Mouse (Mus musculus): ENCODE data around the gene Chrdl2.
A peak's percentile ranks its signal among the peaks of the same experiment; 100 is the strongest.

Gene Chrdl2

DNA sequence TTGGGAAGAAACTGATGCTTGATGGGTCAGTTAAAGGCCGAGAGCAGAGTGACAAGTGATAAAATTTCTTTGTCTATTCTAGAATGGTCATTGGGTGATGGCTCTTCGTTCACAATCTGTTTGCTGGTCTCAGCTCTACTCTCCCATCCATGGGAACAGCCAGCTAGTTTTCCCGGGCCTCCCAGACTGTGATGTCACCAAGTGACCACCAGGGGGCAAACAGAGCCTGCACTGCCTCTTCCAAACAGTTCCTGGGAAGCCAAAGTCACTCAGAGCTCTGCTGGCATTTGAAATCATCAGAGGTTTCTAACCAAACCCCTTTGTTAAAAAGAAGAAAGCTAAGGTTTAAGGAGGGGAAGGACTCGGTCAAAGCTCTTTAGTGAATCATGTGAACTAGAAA is 17.2 kb upstream of the Chrdl2 start:
- DNase-seq: peak; percentile 79

DNA sequence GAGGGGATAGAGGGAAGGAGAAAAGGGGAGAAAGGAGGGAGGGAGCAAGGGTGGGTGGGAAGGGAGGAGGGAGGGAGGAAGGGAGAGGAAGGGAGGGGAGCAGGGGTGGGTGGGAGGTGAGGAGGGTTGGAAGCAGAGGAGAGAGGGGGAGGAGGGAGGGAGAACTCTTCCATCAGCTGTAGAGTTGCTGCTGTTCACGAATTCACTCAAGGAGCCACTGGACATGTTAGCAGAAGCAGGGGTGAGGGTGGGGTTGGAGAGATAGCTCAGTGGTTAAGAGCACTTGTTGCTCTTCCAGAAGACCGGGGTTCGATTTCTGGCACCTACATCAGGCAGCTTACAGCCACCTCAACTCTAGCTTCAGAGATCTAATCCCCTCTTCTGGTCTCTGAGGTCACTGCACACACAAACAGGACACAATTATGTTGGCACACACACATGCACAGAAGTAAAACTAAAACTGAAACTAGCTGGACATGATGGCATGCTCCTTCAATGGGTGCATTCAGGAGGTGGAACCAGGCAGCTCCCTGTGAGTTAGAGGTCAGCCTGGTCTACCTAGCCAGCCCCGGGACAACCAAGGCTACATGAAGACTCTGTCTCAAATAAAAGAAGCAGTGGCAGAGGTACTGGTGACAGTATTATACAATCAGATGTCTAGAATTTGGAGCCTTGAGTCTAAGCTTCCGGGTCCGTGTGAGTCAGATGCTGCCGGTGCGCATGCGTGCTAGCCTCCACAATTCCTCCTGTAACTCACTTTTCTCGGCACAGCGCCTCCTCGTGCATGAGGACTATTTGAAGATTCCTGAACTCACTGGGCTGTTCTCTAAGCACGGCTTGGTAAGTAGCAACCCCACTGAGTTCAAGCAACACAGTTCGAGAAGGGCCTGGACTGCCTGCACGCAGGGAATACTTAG is 15.9 kb upstream of the Chrdl2 start:
- DNase-seq: no peak

DNA sequence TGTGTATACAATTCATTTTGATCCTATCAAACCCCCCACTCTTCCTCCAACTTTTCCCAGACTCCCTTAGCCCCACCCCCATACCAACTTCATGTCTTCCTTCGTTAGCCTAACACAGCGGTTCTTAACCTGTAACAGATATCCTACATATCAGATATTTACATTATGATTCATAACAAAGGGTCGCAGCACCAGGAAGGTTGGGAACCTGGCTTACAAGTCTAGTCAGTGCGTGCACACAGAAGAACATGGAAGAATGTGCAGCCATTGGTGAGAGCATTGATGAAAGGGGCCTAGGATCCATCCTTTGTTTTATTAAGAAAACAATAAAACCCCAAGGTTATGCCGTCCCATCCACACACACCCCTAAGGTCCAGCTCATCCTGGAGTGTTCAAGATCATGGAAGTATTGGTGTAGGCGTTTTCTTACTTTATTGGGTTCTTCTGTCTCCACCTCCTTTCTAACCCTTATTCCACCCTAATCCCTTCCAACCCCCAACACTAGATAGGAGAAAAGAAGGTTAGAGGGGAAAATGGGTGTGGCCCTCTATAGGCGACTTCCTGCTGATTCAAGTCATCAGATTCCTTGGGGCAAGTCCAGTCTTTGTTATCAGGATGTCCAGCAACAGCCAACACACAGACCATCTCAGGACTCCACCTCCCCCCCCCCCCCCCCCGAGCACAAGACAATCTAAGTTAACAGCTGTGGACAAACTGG is 14.8 kb upstream of the Chrdl2 start:
- no peak for DNase-seq

DNA sequence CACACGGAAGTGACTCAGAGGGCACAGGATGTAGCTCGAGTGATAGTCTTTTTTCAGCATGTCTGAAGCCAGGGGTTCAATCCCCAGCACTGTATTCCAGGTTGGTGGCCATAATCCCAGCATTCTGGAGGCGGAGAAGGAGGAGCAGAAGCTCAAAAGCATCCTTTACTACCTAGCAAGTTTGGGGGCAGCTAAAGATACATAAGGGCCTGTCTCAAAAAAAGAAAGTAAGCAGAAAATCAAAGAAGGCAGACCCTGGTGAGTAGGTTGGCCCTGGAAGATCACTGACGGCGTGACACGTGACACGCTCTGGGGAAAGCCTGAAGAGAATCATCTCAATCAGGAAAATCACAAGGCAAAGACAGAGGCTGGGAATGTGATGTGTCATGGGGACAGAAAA is 12.8 kb upstream of the Chrdl2 start:
- DNase-seq: no peak

DNA sequence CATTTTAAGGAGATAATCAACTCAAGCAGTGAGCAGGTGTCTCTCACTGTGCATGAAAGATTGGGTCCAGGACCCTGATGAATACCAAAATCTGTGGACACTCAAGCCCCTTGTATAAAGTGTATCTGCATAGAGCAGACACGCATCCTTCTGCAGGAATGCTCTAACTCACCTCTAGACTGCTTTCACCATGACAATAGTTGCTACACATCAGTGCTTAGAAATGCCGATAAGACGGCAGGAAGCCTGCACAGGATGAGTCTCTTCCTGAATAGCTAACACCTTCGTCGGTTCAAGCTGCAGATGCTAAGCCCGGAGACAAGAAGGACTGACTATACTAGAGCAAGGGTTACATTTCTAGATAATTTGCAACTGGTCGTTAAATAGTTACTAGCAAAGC is 10.8 kb upstream of the Chrdl2 start:
- no peak for DNase-seq

DNA sequence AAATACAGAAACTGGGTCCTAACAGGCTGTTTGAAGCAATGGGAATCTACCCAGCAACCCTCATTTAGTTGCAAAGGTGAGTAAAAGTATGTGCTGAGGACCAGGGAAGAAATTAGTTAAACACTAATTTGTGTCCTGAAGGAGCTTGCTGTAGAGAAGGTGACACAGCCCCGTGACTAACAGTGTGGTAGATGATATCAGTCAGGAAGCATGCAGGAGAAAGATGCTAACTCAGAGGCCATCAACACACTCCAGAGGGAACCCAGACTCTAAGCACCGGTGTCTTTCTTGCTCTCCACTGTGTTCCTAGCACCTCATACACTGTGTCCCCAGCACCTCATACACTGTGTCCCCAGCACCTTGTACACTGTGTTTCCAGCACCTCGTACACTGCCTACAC is 7.3 kb upstream of the Chrdl2 start:
- DNase-seq: no peak

DNA sequence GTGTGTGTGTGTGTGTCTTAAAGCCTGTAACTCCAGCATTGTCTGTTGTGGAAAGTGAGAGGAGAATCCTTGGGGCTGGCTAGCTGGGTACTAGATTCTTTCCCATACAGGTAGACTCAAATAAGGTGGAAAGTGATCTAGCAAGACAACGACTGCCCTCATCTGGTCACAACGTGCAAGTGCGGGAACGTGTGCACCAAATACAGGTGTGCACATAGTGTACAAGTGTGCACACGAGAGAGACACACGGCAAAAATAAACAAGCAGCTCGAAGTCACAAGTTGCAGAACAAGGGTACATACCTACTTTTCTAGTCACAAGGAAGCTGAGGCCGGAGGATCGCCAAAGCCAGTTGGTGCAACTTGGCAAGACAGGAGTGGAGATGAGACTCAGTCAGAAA is 2.2 kb upstream of the Chrdl2 start:
- DNase-seq: no peak

DNA sequence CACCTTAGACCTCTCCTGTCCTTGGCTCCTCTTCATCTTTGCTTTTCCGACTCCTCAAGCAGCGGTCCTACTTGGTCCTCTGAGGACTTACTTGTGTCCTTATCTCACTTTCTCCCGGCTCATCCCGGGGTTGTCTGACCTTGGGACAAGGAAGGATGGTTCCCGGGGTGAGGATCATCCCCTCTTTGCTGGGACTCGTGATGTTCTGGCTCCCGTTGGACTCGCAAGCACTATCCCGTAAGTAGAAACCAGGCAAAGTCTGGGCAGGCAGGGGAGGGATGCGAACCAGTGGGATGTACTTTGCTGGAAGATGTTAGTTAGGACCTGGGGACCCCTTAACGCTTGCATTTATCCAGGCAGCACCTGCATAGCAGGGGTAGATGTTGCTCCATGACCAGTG is 439 bp downstream of the Chrdl2 start:
- no peak for DNase-seq

DNA sequence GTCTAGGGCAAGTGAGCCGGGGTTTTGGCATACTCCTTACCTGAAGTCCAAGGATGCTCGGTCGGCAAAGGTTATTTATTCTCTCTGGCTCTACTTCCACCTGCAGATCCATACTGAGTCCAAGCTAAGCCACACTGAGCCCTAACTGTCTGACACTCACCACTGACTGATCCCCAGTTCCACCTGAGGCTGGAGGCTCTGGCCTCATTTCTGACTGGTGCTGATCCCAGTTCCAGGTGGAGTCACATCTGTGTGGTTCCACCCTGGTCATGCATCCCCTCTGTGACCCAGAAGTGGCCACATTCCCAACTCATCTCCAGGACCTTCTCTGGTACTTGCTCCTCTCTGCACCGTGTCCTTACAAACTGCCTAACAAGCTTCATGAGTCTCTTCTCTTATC is 2.8 kb downstream of the Chrdl2 start:
- no peak for DNase-seq

DNA sequence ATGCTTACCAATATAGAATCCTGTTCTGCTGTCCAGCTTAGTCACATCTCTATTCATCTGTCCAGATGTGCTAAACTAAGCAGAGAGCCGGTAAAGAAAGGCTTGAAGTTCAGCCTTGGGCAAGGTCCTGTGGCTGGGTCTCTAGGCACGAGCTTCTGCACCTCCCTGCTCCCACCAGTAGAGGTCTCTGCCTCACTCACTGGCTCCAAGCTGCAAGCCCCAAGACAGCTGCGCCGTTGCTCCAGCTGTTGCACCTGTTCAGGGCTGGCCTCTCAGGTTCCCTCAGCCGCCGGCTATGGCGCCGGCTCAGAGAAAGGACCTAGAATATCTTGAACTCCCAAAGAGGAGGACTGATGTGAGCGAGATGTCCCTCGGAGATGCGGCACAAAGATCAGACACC is 3.7 kb downstream of the Chrdl2 start:
- peak; percentile 51 for DNase-seq

DNA sequence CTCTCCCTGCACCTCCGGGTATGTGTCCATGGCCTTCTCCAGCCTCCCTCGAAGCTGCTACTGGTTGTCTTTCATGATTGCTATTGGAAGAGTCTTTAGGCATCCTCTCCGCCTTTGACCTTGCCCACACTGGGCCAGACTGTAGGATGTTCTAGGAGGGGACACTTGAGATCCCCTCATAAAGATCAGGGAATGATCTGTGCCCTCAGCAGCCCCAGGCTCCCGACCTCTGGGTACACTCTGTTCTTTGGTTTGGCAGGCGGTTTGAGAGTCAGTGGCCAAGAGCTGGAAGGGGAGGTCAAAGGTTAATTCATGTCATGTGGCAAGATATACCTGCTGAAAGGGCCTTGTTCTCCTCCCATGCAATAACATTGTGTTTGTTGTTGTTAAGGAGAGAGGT is 4.7 kb downstream of the Chrdl2 start:
- no peak for DNase-seq

DNA sequence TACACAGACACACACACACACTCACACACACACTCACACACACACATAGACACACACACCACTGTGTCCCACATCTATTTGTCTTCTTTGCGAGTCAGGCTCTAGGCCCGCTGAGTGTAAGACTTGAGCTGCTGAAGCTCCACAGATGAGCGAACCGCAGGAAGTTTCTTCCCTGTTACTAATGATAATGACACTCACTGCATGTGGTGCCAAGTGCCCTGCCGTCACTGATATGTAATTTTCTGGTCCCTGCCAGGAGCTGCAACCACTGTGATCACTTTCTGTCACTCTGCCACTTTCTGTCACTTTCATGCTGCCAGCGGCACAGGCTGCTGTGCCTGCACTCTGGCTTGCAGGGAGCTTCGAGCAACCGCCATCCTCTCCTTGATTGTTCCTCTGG is 6.1 kb downstream of the Chrdl2 start:
- no peak for DNase-seq

DNA sequence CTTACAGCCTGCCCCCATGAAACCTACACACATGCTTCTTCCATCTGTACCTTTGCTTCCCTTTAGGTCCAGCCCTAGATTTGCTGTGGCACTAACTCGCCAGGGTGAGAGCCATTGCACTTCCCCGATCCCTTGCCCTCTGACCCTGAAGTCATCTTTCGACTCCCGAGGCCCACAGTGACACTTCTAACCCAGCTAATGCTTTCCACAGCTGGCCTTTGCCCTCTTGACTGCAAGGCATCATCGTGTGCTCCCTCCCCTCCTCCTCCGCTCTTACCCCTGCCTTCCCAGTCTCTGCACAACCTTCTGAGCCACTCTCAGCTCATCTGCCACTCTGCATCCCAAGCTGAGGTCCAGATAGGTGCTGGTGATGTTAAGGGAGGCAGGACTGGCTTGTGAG is 6.5 kb downstream of the Chrdl2 start:
- DNase-seq: no peak

DNA sequence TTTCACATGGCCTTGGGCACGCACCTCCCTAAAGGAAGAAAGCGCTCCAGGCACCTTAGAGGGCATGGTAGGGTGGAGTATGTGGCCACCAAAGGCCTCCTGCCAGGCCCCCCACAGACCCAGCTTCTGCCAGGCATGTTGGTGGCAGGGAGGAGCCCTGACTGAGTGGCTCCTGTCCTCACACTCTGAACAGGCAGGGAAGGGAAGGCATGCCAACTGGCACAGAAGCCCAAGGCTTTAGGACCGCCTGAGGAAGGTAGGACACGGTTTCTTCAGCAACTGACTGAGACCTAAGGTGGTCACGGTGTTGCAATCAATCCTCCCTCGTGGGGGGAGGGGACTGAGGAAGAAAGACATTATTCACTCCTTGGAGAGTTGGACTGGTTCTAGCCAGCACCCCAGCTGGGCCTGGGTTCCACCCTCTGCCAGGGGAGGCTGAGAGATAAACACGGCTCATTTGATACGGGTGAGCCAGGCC is 8.2 kb downstream of the Chrdl2 start:
- DNase-seq: peak; percentile 79

DNA sequence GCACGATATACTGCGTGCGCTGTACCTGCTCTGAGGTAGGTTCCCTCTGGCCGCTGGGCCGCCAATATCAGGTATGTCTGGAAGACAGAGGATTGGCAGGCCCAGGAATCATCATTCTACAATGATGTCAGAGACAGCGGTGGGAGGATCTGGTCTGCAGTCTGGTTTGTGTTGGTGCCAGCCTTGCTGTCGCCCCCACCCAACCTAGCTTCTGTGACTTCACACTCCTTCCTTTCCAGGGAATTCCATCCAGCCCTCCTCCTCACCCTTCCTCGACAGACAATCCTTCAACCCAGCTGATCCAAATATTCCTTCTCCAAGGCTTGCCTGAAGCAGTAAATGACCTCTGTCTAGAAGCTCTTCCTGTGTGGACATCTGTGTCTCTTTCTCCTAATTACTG is 11.1 kb downstream of the Chrdl2 start:
- DNase-seq: no peak

DNA sequence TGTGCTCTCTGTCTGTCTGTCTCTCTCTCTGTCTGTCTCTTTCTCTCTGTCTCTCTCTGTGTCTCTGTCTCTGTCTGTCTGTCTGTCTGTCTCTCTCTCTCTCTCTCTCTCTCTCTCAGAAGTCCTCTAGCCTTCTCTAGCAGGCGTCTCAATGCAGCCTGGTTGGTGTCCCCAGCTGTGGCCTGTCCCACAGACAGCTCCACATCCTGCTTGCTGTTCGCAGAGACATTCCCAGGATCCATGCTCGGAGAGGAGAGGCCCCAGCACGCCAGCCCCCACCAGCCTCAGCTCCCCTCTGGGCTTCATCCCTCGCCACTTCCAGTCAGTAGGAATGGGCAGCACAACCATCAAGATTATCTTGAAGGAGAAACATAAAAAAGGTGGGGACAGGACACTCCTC is 21.4 kb downstream of the Chrdl2 start:
- DNase-seq: no peak

DNA sequence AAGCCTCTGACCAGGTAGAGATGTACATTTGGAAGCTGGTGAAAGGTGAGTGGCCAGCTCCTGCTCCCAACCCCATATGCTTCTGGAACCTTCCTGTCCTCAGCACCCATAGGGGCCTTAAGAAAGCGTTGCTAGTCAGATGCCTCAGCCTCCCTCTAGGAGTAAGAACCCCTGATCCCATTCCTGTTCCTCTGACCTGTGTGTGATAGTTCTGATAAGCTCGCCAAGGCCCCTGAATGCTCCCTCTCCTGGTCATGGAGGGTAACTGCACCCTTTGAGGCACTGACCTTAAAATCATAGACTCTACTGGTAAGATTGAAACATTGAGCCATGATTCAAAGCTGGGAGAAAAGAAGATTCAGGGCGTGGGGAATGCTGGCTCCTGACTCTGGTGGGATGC is 23.3 kb downstream of the Chrdl2 start:
- no peak for DNase-seq

DNA sequence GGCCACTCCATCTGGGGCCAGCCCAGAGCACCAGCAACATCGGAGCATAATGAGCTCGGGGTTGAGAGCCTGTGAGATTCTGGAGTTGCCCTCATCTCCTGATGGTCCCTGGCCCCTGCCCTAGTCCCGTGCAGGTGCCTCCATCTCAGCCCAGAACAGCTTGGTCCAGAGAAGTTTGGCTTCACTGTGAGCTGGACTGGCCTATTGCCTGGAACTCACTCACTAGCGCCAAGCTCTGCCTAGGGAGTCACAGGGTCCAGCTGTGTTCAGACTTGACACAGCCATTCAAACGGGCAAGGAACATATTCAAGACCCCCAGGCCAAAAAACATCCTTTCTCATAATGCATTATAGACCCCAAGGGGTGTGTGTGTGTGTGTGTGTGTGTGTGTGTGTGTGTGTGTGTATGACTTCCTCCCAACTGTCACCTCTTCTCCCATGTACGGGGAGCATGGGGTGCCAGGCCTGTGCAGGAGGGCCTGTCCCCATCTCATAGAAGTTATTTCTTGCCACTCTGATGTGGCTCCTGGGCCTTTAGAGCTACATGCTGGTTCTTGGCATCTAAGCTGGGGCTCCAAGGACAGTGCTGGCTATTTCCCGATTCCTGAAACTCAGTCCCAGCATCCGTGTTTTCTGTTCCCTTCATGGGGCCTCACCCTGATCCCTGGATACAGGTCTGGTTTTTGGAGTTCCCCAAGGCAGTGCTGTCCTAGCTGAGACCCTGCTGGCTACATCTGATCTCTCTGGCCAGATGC is 25.2 kb downstream of the Chrdl2 start:
- no peak for DNase-seq

DNA sequence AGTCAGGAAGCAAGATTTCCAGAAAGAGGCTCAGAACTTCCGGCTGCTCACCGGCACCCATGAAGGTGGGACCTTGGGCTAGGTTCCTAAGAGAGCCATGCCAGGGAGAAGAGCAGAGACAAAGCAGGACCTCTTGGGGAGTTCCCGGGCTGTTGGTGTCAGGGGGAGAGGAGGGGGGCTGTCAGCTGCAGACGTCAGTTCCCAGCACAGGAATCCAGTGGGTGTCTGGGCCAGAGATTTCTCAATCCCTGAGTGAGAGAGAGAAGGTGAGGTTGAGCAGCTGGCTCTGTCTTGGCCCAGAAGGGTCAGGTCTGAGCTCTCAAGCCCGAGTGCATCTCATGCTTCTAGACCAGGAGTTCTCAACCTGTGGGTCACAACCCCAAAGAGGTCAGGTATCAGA is 27.7 kb downstream of the Chrdl2 start:
- DNase-seq: no peak

DNA sequence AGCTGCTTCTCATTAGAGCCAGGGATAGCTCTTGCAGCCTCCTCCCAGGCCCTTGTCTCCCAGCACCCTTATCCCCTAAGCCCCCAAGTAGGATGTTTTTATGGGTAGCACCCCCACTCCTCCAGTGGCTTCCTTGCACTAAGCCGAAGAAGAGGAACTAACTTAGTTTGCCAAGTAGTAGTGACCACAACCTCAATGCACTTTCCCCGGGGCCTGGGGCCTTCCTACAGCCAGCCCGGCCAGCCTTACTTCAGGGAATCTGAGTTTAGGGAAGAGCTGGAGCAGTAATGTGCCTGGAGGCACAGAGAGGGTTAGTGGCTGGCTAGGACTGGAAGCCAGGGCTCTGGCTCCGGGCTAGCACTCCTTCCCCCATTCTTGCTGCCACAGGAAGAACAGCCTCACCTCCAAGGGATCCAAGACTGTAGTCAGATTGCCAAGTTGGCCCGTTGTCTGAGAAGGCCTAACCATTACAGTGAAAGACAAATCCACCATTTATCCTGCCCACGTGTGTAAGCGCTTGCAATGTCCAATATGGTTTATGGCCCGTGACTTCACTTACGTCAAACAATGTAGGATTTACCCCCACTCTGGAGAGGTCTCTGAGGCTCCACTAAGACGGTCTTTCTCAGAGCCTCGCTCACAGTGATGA is 29.0 kb downstream of the Chrdl2 start:
- DNase-seq: no peak

DNA sequence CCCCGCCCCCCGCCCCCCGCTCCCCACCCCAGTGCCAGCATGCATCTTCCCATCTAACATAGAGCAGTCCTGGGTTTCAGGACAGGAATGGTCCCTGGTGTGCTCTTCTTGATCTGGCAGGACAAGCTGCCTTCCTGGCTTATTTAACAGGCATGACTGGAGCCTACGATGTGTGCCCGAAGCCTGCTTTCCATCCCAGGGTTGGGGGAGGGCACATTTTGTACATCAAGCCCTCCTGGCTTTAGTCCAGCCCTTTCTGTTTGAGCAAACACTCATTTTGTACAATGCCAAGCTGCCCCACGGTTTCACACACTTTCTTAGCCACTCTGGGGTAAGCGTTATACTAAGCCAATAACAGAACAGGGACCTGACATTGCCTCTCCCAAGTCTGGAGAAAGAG is 30.1 kb downstream of the Chrdl2 start:
- DNase-seq: no peak

DNA sequence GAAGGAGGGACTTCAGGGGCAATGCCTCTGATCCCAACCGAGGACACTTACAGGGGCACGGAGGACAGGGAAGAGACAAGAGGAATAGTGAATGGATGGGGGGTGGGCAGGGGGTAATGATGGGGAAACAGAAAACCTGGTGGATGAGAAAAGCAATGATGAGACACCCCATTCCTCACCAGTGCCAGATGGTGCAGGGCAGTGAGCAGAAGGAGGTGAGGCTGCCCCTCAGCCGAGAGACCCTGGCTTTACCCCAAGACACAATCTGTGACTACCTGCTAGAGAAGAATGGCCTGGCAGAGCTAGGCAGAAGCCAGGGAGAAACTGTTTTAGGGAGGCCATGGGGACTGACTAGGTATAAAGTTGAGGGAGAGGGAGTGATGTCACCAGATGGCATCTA is 30.5 kb downstream of the Chrdl2 start:
- peak; percentile 32 for DNase-seq

DNA sequence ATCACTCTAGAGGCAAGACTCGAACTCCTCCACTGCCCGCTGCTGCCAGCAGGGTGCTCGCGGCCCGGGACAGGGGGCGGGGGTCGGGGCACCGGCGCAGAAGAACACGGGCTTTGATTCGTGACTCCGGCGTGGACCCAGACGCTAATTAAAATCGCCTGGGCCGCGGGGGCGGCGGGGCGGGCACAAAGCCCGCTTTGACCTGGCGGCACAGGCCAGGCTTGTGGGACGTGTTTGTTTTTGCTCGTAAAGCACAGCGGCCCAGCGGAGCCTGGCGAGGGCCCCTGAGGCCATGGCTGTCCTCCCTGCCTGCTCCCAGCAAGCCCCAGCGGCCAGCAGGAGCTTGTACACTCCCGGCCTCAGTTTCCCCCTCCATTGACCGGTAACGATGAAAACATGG is 36.1 kb downstream of the Chrdl2 start:
- DNase-seq: no peak

All from cerebellum, adult 9-10 months (tissue).